Mouse (Mus musculus): ENCODE data around the gene Psmb8.

- TF ChIP-seq POLR2A (IDR thresholded peaks at IDR 0.05; ENCODE audit: borderline replicate concordance, extremely low read depth, low read depth, low read length) (no peak), CTCF (IDR thresholded peaks at IDR 0.05; ENCODE audit: insufficient read depth, low read length) (no peak)
These were observed 17.7 kb downstream of the Psmb8 start for GRCm38 (mm10) chr17:34215176-34215575.

Measured in lung, adult 2 months (tissue).